Mouse (Mus musculus) brain, embryonic 18.5 days (tissue): ENCODE results near the gene Ssx2ip.

ENCODE experiments used
- DNase-seq: peaks from one replicate; pipeline ENCODE4 v3.0.0-alpha.2; 2012; ENCODE audit warnings: low read depth, low spot score

Gene Ssx2ip

GRCm38 (mm10) chr3:146435533-146435932 is 31.1 kb downstream of the Ssx2ip start:
- no peak for DNase-seq

GRCm38 (mm10) chr3:146436114-146436513 is 31.7 kb downstream of the Ssx2ip start:
- DNase-seq, result no peak

- no peak for DNase-seq
Observed at GRCm38 (mm10) chr3:146440011-146440410, 35.6 kb downstream of the Ssx2ip start.

GRCm38 (mm10) chr3:146440422-146440821 is 36.0 kb downstream of the Ssx2ip start:
- DNase-seq, result no peak

GRCm38 (mm10) chr3:146442484-146442883 is 38.0 kb downstream of the Ssx2ip start:
- no peak for DNase-seq

- DNase-seq, result no peak
Observed at GRCm38 (mm10) chr3:146442936-146443335, 38.5 kb downstream of the Ssx2ip start.

- no peak for DNase-seq
Observed at GRCm38 (mm10) chr3:146443380-146443779, 38.9 kb downstream of the Ssx2ip start.

GRCm38 (mm10) chr3:146444880-146445279 is 40.4 kb downstream of the Ssx2ip start:
- DNase-seq, result no peak

- no peak for DNase-seq
Observed at GRCm38 (mm10) chr3:146447156-146447555, 42.7 kb downstream of the Ssx2ip start.

GRCm38 (mm10) chr3:146447598-146447997 is 43.2 kb downstream of the Ssx2ip start:
- no peak for DNase-seq

GRCm38 (mm10) chr3:146448372-146448771 is 43.9 kb downstream of the Ssx2ip start:
- DNase-seq, result no peak

GRCm38 (mm10) chr3:146448969-146449368 is 44.5 kb downstream of the Ssx2ip start:
- no peak for DNase-seq

- no peak for DNase-seq
Observed at GRCm38 (mm10) chr3:146449745-146450250, 45.4 kb downstream of the Ssx2ip start, which contains the start of gene Ctbs. TSS of gene Ctbs (plus strand) at chr3:146449795.

GRCm38 (mm10) chr3:146450371-146450841 is 46.0 kb downstream of the Ssx2ip start:
- DNase-seq, result peak; percentile 70

- no peak for DNase-seq
Observed at GRCm38 (mm10) chr3:146451375-146451774, 46.9 kb downstream of the Ssx2ip start.

- DNase-seq, result no peak
Observed at GRCm38 (mm10) chr3:146462939-146463338, 58.5 kb downstream of the Ssx2ip start.

- no peak for DNase-seq
Observed at GRCm38 (mm10) chr3:146469226-146469625, 64.8 kb downstream of the Ssx2ip start.

- no peak for DNase-seq
Observed at GRCm38 (mm10) chr3:146472657-146473056, 68.2 kb downstream of the Ssx2ip start.

GRCm38 (mm10) chr3:146473741-146474140 is 69.3 kb downstream of the Ssx2ip start:
- no peak for DNase-seq

- no peak for DNase-seq
Observed at GRCm38 (mm10) chr3:146474428-146474827, 70.0 kb downstream of the Ssx2ip start.

GRCm38 (mm10) chr3:146482044-146482443 is 77.6 kb downstream of the Ssx2ip start:
- no peak for DNase-seq

GRCm38 (mm10) chr3:146486464-146486863 is 82.0 kb downstream of the Ssx2ip start:
- DNase-seq, result no peak
